Mouse (Mus musculus) small intestine, adult 2 months (tissue): Measurements from ENCODE around the gene Igfn1. TPM values are rescaled to one million over a fixed set of nuclear protein-coding genes. Genes with fewer than 3 reads are reported as not detected.

Source experiments
- H3K27ac ChIP-seq: fragments of 200-500 bp; 2 replicates; pipeline ENCODE4 v1.5.1; 2012; ENCODE audit warnings: low read depth, low read length, control low read depth, inconsistent platforms; ENCODE audit not compliant: insufficient read depth
- H3K27me3 ChIP-seq: fragments of 200-500 bp; 2 replicates; pipeline ENCODE4 v1.6.1; 2012; ENCODE audit warnings: mild to moderate bottlenecking, moderate library complexity, low read length, inconsistent platforms; ENCODE audit not compliant: control insufficient read depth, insufficient read depth
- H3K36me3 ChIP-seq: fragments of 200-500 bp; 2 replicates; pipeline ENCODE4 v1.6.1; 2012; ENCODE audit warnings: mild to moderate bottlenecking, low read length, control low read depth, inconsistent platforms; ENCODE audit not compliant: control insufficient read depth, insufficient read depth
- H3K4me1 ChIP-seq: fragments of 200-500 bp; 2 replicates; pipeline ENCODE4 v1.6.1; 2012; ENCODE audit warnings: low read length, inconsistent platforms, mixed read lengths; ENCODE audit not compliant: control insufficient read depth, insufficient read depth, insufficient read length
- H3K4me3 ChIP-seq: fragments of 200-500 bp; 2 replicates; pipeline ENCODE4 v1.5.1; 2012; ENCODE audit warnings: low read depth, mild to moderate bottlenecking, control low read depth, inconsistent platforms, low read length, moderate library complexity
- CTCF ChIP-seq: fragments of 200-500 bp; IDR thresholded peaks from 2 replicates; pipeline ENCODE4 v1.5.1; 2012; ENCODE audit warnings: low read depth, mild to moderate bottlenecking, control low read depth, inconsistent platforms, low read length, moderate library complexity, mixed read lengths; ENCODE audit not compliant: insufficient replicate concordance, insufficient read length; ENCODE audit errors: extremely low read depth
- POLR2A ChIP-seq: fragments of 200-500 bp; IDR thresholded peaks from 2 replicates; pipeline ENCODE4 v1.6.1; 2012; ENCODE audit warnings: low read depth, mild to moderate bottlenecking, control low read depth, inconsistent platforms, low read length, moderate library complexity
- WGBS: fragments of 180-500 bp; shearing (Covaris S2); methylation state at CpG from one replicate; pipeline ENCODE4 v1.1.7; 2018; 5-methylcytosine and 5-hydroxymethylcytosine counted together
- polyA plus RNA-seq: library from polyadenylated mRNA; depleted of rRNA; stranded (reverse); fragments of >200 nt; gene quantifications from 2 replicates; pipeline ENCODE4 v1.2.3, GENCODE M21; 2012

Igfn1 gene
- polyA plus RNA-seq, 1 experiment, result 0.34 TPM

DNA sequence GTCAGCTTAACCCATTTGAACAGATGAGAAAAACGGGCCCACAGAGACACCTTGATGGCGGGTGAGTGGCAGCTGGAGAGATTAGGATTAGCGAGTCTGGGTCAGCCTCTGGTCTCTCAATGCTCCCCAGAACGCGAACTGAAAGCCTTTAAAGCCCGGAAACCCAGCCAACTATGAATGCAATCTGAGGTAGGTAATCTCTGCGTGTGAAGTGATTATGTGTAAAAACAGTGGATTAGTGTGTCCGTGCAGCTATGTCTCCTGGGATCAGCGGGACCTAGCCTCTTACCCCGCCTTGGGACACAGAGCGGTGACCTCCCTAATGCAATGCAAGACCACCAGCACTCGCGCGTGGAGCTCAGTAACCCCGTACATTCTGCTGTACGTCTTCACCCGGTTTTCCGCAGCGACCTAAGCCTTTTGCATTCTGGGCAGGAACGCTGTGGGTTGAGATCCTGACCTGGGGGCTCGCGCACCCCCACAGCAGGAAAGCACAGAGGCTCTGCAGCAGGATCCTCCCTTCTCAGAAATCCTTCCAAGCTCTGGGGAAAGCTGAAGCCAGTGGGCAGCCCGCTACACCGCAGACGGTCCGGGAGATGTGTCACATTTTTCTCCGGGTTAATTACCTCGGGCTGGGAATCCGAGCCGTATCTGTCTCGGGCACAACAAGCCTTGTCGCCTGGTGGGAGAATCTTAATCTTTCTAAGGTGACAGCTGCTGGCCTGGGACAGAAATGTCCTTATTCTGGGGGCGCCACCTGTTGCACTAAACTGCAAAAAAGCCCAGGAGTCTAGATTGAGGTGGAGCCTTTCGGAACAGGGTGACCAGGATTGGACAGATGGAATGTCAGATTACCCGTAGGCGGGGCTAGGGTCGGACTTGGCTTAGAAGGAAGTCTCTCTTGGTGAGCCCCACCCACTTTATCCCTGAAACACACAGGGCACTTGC is 1.3 kb upstream of the Igfn1 start, which contains the start of gene Tmem9:
Gene Tmem9, plus strand, starts transcription at position 940 of the 948 bp plus-strand sequence.
- TF ChIP-seq CTCF, result no peak
- TF ChIP-seq POLR2A, result no peak
- peaks cover 3% of the 10 kb centered on the region; the same call in 1 of the 2 replicates for H3K4me1 ChIP-seq
- H3K27me3 ChIP-seq, result peaks cover 3% of the 10 kb centered on the region; the same call in 1 of the 2 replicates
- H3K27ac ChIP-seq, result no peak within 1 kb of the TSS
- WGBS, result 5% methylated on average over 37 of the region's 37 CpGs
- peak within 1 kb of the TSS; percentile 65 for H3K4me3 ChIP-seq
- H3K36me3 ChIP-seq, result no peaks in the 10 kb centered on the region

DNA sequence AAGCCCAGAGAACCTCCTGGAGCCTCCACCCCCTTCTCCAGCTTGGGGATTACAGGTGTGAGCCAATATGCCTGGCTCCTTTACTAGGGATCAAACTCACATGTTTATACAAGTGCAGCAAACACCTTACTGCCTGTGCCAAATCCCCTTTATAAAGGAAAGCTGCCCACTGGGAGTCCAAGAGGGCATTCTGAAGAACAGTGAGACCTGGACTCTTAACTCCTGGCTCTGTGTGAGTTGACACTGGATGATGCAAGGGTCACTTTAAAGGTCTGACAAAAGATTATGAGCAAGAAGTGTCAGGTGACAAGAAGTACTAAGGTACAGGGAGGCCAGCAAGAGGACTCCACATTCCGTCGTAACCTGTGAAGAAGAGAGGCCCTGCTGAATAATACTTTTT is 4.7 kb downstream of the Igfn1 start:
- 75% methylated on average over 2 of the region's 2 CpGs for WGBS
- no peak for TF ChIP-seq CTCF
- TF ChIP-seq POLR2A, result no peak
- no peak overlapping the region for H3K27ac ChIP-seq
- H3K27me3 ChIP-seq, result peaks cover 9% of the 10 kb centered on the region; the same call in 1 of the 2 replicates
- H3K4me3 ChIP-seq, result no peak overlapping the region
- H3K4me1 ChIP-seq, result no peaks in the 10 kb centered on the region
- H3K36me3 ChIP-seq, result no peaks in the 10 kb centered on the region

DNA sequence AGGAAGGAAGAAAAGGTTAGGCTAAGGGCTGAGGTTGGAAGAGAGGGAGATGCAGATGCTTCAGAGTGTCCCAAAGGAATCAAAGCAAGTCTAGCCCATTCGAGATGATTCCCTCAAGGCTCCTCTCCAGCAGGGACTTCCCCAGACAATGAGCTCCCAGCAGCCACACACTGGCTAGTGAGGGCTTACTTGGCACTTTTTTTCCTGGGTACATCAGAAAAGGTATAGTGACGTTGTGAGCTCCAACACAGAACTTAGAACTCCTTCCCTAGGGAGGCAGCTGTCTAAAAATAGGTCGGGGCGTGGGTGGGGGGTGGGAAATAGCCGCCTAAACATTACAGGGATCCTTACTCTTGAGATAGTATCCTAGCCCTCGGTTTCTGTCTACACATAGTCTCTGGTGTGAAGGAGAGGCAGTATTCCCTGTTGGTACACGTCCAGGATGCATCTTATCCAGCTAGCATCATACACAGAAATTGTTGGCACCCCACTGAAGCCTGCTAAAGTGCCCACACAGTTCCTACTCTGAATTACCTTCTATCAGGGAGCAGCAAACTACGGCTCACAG is 6.3 kb downstream of the Igfn1 start:
- peaks cover 9% of the 10 kb centered on the region; the same call in 1 of the 2 replicates for H3K27me3 ChIP-seq
- WGBS, result 50% methylated on average over 8 of the region's 8 CpGs
- H3K36me3 ChIP-seq, result no peaks in the 10 kb centered on the region
- H3K4me3 ChIP-seq, result no peak overlapping the region
- H3K27ac ChIP-seq, result no peak overlapping the region
- no peaks in the 10 kb centered on the region for H3K4me1 ChIP-seq
- no peak for TF ChIP-seq CTCF
- TF ChIP-seq POLR2A, result no peak

DNA sequence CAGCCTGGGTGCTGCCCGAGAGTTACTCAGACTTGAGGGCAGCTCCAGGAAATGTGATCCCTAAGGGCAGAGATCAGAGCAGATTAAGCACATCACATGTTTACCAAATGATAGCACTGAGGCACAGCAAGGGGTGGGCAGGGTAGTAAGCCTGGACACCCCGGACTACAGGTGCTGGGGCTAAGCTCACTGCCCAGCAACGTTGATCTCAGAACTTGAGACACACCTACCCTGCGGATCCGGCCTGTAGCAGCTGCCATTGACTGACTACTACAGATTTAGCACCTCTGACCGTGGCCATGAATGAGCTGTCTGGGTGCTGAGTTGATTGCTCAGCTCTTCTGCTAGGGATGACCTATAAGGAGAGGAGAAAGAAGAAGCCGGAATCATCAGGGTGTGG is 8.6 kb downstream of the Igfn1 start:
- TF ChIP-seq POLR2A (no peak), CTCF (no peak)
- H3K27me3 ChIP-seq, result peaks cover 9% of the 10 kb centered on the region; the same call in 1 of the 2 replicates
- 33% methylated on average over 7 of the region's 7 CpGs for WGBS
- H3K4me3 ChIP-seq, result no peak overlapping the region
- no peaks in the 10 kb centered on the region for H3K36me3 ChIP-seq
- H3K4me1 ChIP-seq, result no peaks in the 10 kb centered on the region
- no peak overlapping the region for H3K27ac ChIP-seq

DNA sequence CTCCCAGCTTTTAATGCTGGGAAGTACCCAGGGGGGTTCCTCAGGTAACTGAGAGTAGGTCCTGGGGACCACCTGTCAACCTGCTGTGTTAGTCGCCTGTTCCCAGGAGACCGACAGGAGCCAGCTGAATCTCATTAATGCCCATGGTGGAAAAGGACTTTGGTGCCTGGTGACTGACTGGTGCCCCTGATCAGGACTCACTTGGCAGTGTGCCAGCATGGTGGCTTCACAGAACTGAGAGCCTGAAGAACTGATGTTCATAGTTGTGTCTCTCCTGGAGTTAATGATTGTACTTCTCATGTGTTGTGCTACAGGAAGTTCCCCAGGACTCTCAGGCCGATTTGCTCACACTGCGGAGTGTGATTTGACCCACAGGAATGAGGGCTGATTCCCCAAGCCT is 12.7 kb downstream of the Igfn1 start:
- 41% methylated on average over 4 of the region's 4 CpGs for WGBS
- no peak for TF ChIP-seq POLR2A
- no peak for TF ChIP-seq CTCF
- Histone ChIP-seq H3K27me3 (0 out of 2 replicates have a peak, but pooled peaks cover 2% of the 10 kb centered on the region), H3K27ac (no peak overlapping the region), H3K36me3 (no peaks in the 10 kb centered on the region), H3K4me1 (no peaks in the 10 kb centered on the region), H3K4me3 (no peak overlapping the region)

DNA sequence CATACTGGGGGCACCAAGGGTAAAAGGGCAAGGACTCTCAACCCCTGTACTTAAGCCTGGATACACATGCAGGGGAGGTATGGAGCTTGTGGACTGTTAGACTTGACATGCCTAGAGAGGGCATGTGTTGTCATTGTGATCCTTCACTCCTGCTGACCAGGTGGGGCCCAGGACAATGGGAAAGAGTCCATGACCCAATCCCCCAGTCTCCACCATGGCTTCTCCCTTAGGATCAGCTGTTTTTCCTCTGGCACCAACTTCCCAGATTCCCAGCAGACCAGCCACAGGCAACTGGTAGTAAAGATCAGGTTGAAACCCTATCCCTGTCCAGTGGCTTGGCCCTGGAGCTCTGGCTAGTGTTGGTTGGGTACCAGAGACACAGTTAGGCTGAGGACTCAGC is 16.3 kb downstream of the Igfn1 start:
- Histone ChIP-seq H3K27me3 (no peaks in the 10 kb centered on the region), H3K4me1 (no peaks in the 10 kb centered on the region), H3K36me3 (no peaks in the 10 kb centered on the region), H3K27ac (no peak overlapping the region), H3K4me3 (no peak overlapping the region)
- no peak for TF ChIP-seq POLR2A
- TF ChIP-seq CTCF, result no peak

DNA sequence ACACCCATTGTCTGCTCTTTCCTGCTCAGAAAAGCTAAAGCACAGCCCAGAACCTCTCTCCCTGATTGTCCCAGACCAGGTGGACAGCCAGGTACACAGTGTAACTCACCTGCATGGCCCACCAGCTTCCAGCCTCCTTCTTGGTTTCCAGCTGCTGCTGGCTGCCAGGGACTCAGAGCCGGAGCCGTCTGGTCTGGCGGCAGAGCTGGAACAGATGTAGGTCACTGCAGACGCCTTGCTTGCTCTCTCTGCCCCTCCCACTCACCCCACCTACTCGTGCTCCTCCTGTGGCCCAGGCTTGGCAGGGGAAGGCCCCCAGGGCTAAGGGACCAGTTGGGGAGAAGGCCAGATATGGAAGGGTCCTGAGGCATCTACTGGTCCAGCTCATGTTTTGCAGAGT is 22.0 kb downstream of the Igfn1 start:
- no peaks in the 10 kb centered on the region for H3K27me3 ChIP-seq
- no peak overlapping the region for H3K27ac ChIP-seq
- no peaks in the 10 kb centered on the region for H3K4me1 ChIP-seq
- no peak overlapping the region for H3K4me3 ChIP-seq
- TF ChIP-seq CTCF (no peak), POLR2A (no peak)
- WGBS, result 14% methylated on average over 5 of the region's 5 CpGs
- no peaks in the 10 kb centered on the region for H3K36me3 ChIP-seq
